Mouse (Mus musculus): ENCODE results near the gene Nme7.

DNA sequence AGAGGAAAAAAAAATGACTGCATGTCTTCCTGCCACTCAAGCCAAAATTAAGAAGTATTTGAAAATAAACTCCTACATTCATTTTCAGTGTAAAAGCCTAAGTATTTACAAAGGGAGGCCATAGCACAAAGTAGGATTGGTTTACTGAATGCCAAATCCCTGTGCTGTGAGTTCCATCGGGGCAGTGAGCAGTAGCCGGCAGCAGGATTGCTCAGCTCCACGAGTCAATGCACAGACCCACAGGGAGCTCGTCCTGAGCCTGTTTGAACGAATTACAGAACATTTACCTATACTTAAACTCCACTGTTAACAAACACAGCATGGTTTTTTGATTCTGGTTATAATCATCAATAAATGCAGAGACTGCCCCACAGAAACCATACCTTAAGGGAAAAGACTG, 128.7 kb downstream of the Nme7 start:
- TF ChIP-seq CTCF (IDR thresholded peaks at IDR 0.05) (no peak), EP300 (IDR thresholded peaks at IDR 0.05; ENCODE audit: insufficient read depth, low read depth, low read length) (no peak), POLR2A (IDR thresholded peaks at IDR 0.05; ENCODE audit: insufficient read depth, low read depth, low read length) (no peak)
